Mouse (Mus musculus) liver, postnatal 0 days (tissue): ENCODE measurements at regions not wholly inside any gene's neighbourhood (a gene's known extent, or its start where the extent isn't known, plus 50 kb on each side); places are given as distances from the start of the nearest gene placed in this dataset.

Experiments used
- ATAC-seq: fragments of 200-750 bp; cut with Nextera tagmentation; 2 replicates; pipeline ENCODE4 v1.8.0; 2017; ENCODE audit warnings: mild to moderate bottlenecking, moderate library complexity
- DNase-seq: peaks from one replicate; pipeline ENCODE4 v3.0.0-alpha.2; 2016
- H3K27ac ChIP-seq: fragments of 300-500 bp; sonication (generic); 2 replicates; pipeline ENCODE4 v1.5.1; 2014; ENCODE audit warnings: antibody characterized with exemption, moderate library complexity, mild to moderate bottlenecking, low read depth
- H3K27me3 ChIP-seq: fragments of 300-500 bp; sonication (generic); 2 replicates; pipeline ENCODE4 v1.6.1; 2014; ENCODE audit warnings: low read length, control low read depth, mixed read lengths; ENCODE audit not compliant: insufficient read depth
- H3K36me3 ChIP-seq: fragments of 300-500 bp; sonication (generic); replicated peaks from 2 replicates; pipeline ENCODE4 v1.6.1; 2014; ENCODE audit warnings: mild to moderate bottlenecking, control low read depth, low read length, moderate library complexity, mixed read lengths; ENCODE audit not compliant: insufficient read depth
- H3K4me1 ChIP-seq: fragments of 300-500 bp; sonication (generic); 2 replicates; pipeline ENCODE4 v1.6.1; 2014; ENCODE audit warnings: antibody characterized with exemption, mild to moderate bottlenecking, control low read depth; ENCODE audit not compliant: insufficient read depth
- H3K4me2 ChIP-seq: fragments of 300-500 bp; sonication (generic); 2 replicates; pipeline ENCODE4 v1.6.1; 2014; ENCODE audit warnings: low read depth, mild to moderate bottlenecking, low read length, moderate library complexity, mixed read lengths
- H3K4me3 ChIP-seq: fragments of 300-500 bp; sonication (generic); 2 replicates; pipeline ENCODE4 v1.5.1; 2014; ENCODE audit warnings: low read depth, low read length
- H3K9ac ChIP-seq: fragments of 300-500 bp; sonication (generic); replicated peaks from 2 replicates; pipeline ENCODE4 v1.6.1; 2014; ENCODE audit warnings: mild to moderate bottlenecking, moderate library complexity
- H3K9me3 ChIP-seq: fragments of 300-500 bp; sonication (generic); 2 replicates; pipeline ENCODE4 v1.6.1; 2016; ENCODE audit warnings: mild to moderate bottlenecking, control low read depth, low read length, mixed read lengths
- CTCF ChIP-seq: sonication (generic); IDR thresholded peaks from 2 replicates; pipeline ENCODE4 v1.5.1; 2016; ENCODE audit warnings: antibody characterized with exemption, low read depth
- EP300 ChIP-seq: IDR thresholded peaks from 2 replicates; pipeline ENCODE4 v1.6.1; 2016; ENCODE audit warnings: antibody characterized with exemption, low read depth, mild to moderate bottlenecking
- WGBS: fragments of 180-500 bp; shearing (Covaris S2); extraction: QIAGEN DNeasy Blood & Tissue Kit; methylation state at CpG from one replicate; pipeline ENCODE4 v1.1.7; 2014; ENCODE audit not compliant: insufficient replicate concordance; 5-methylcytosine and 5-hydroxymethylcytosine counted together

- no peak for TF ChIP-seq EP300
- TF ChIP-seq CTCF = no peak
- Histone ChIP-seq H3K27me3 (no peaks in the 10 kb centered on the region), H3K9me3 (no peaks in the 10 kb centered on the region), H3K27ac (no peak overlapping the region), H3K4me1 (no peaks in the 10 kb centered on the region), H3K4me3 (no peak overlapping the region), H3K9ac (no peak overlapping the region), H3K36me3 (no peaks in the 10 kb centered on the region), H3K4me2 (no peak overlapping the region)
- WGBS = 63% methylated on average over 2 of the region's 2 CpGs
- DNase-seq = no peak
- no peak for ATAC-seq
Measured at GRCm38 (mm10) chr1:169139184-169139486, 392.1 kb downstream of the Nuf2 start.

GRCm38 (mm10) chr1:169138404-169139183, 392.7 kb downstream of the Nuf2 start:
- TF ChIP-seq CTCF (no peak), EP300 (no peak)
- no peaks in the 10 kb centered on the region for H3K27me3 ChIP-seq
- 59% methylated on average over 6 of the region's 6 CpGs for WGBS
- no peak overlapping the region for H3K9ac ChIP-seq
- no peaks in the 10 kb centered on the region for H3K9me3 ChIP-seq
- no peak overlapping the region for H3K27ac ChIP-seq
- no peak overlapping the region for H3K4me2 ChIP-seq
- DNase-seq (no peak), ATAC-seq (no peak)
- no peak overlapping the region for H3K4me3 ChIP-seq
- no peaks in the 10 kb centered on the region for H3K4me1 ChIP-seq
- H3K36me3 ChIP-seq = no peaks in the 10 kb centered on the region

DNA sequence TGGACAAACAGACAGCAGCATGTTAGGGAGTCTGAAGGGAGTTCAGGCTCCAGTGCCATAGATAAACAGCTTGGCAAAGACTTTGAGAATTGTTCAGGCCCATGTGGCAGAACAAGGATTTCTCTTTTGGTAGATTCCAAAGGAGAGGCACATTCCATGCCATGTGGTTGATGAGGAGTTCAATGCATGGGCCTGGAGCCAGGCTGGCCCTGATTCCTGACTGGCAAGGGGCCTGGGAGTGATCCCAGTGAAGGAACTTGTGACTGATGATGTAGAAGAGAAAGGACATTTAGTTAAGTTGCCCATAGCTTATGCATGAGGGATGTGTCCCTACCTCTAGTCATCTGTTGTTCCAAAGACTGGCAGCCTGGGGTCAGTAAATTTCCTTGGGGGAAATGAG, 395.7 kb downstream of the Nuf2 start:
- H3K4me1 ChIP-seq = no peaks in the 10 kb centered on the region
- H3K4me3 ChIP-seq = no peak overlapping the region
- H3K9ac ChIP-seq = no peak overlapping the region
- no peaks in the 10 kb centered on the region for H3K27me3 ChIP-seq
- DNase-seq (no peak), ATAC-seq (no peak)
- no peak overlapping the region for H3K27ac ChIP-seq
- no peak for TF ChIP-seq EP300
- no peak for TF ChIP-seq CTCF
- no peaks in the 10 kb centered on the region for H3K9me3 ChIP-seq
- no peaks in the 10 kb centered on the region for H3K36me3 ChIP-seq
- no peak overlapping the region for H3K4me2 ChIP-seq

DNA sequence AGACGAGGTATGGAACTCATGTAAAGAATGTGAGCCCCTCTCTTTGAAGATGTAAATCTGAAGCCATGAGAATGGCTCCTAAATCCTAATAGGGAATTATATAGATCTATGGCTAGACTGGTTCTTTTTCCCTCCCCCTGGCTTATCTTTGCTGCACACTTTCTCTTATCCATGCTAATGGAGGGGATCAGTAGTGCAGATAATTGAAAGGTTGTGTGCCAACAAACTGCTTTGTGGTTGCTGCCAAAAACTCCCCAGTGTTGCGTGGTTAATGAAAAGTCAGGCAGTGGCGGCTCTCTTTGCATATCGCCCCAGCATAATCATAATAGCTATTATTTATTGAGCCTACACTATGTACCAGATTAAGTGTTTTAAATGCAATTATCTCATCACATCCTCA, 427.6 kb downstream of the Nuf2 start:
- Histone ChIP-seq H3K4me1 (no peaks in the 10 kb centered on the region), H3K4me3 (no peak overlapping the region), H3K4me2 (no peak overlapping the region), H3K9ac (no peak overlapping the region), H3K27me3 (no peaks in the 10 kb centered on the region), H3K27ac (no peak overlapping the region), H3K36me3 (no peaks in the 10 kb centered on the region), H3K9me3 (no peaks in the 10 kb centered on the region)
- no peak for TF ChIP-seq CTCF
- TF ChIP-seq EP300 = no peak
- DNase-seq = no peak
- ATAC-seq = no peak
- 62% methylated on average over 4 of the region's 4 CpGs for WGBS

GRCm38 (mm10) chr1:169103113-169103512, 428.2 kb downstream of the Nuf2 start:
- no peaks in the 10 kb centered on the region for H3K9me3 ChIP-seq
- DNase-seq = no peak
- H3K27me3 ChIP-seq = no peaks in the 10 kb centered on the region
- no peak overlapping the region for H3K27ac ChIP-seq
- H3K36me3 ChIP-seq = no peaks in the 10 kb centered on the region
- no peak for TF ChIP-seq EP300
- TF ChIP-seq CTCF = no peak
- no peak overlapping the region for H3K9ac ChIP-seq
- H3K4me1 ChIP-seq = no peaks in the 10 kb centered on the region
- H3K4me3 ChIP-seq = no peak overlapping the region
- 48% methylated on average over 2 of the region's 2 CpGs for WGBS
- H3K4me2 ChIP-seq = no peak overlapping the region
- no peak for ATAC-seq

DNA sequence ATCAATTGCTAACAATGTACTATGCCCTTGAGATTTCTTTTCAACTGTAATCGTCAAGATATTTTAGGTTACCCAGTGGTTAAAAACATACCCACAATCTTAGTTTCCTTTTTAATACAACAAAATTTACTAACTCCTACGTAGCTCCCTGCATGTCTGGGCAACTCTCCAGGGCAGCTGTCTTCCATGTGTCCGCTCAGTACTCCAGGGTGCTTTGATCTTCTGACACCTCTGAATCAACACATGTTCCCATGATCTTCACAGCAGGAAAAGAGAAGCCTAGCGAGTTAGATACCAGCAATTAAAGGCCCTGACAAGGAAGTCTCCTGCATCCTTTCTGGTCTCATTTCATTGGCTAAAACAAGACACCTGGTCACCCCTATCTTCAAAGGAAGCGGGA, 432.0 kb downstream of the Nuf2 start:
- H3K4me2 ChIP-seq = no peak overlapping the region
- 69% methylated on average over 5 of the region's 5 CpGs for WGBS
- no peaks in the 10 kb centered on the region for H3K36me3 ChIP-seq
- DNase-seq = no peak
- TF ChIP-seq CTCF (no peak), EP300 (no peak)
- no peak overlapping the region for H3K4me3 ChIP-seq
- H3K9ac ChIP-seq = no peak overlapping the region
- H3K27me3 ChIP-seq = no peaks in the 10 kb centered on the region
- H3K9me3 ChIP-seq = no peaks in the 10 kb centered on the region
- no peaks in the 10 kb centered on the region for H3K4me1 ChIP-seq
- H3K27ac ChIP-seq = no peak overlapping the region
- ATAC-seq = no peak

DNA sequence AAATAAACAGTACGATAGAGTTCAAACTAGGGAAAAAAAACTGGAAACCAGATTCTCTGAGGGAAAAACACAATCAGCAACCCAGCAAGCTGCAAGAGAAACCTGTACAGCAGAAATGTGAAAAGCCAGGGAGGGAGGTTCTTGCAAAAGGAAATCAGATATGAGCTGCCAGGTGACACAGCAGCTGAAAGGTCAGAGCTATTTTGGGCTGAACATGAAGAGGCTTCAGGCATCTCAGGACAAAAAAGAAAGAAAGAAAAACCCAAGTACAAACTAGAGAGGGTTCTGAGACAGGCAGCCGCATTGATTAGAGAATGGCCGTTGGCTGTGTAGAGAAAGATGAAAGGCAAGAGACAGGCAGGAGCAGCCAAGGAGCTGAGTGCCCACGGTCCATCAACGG, 434.5 kb downstream of the Nuf2 start:
- no peaks in the 10 kb centered on the region for H3K4me1 ChIP-seq
- H3K36me3 ChIP-seq = no peaks in the 10 kb centered on the region
- no peak overlapping the region for H3K9ac ChIP-seq
- no peak overlapping the region for H3K4me3 ChIP-seq
- no peaks in the 10 kb centered on the region for H3K9me3 ChIP-seq
- H3K27ac ChIP-seq = no peak overlapping the region
- no peak for ATAC-seq
- no peak for DNase-seq
- TF ChIP-seq CTCF (no peak), EP300 (no peak)
- no peak overlapping the region for H3K4me2 ChIP-seq
- H3K27me3 ChIP-seq = no peaks in the 10 kb centered on the region
- WGBS = 65% methylated on average over 5 of the region's 5 CpGs
